Mouse (Mus musculus): ENCODE data around the gene Capn2. TPM values are rescaled to one million over a fixed set of nuclear protein-coding genes. Genes with fewer than 3 reads are reported as not detected.

The Capn2 gene
- polyA plus RNA-seq (2012; ENCODE audit: insufficient read depth, insufficient read length, missing spikeins) = 132 and 135 TPM in 2 replicates

DNA sequence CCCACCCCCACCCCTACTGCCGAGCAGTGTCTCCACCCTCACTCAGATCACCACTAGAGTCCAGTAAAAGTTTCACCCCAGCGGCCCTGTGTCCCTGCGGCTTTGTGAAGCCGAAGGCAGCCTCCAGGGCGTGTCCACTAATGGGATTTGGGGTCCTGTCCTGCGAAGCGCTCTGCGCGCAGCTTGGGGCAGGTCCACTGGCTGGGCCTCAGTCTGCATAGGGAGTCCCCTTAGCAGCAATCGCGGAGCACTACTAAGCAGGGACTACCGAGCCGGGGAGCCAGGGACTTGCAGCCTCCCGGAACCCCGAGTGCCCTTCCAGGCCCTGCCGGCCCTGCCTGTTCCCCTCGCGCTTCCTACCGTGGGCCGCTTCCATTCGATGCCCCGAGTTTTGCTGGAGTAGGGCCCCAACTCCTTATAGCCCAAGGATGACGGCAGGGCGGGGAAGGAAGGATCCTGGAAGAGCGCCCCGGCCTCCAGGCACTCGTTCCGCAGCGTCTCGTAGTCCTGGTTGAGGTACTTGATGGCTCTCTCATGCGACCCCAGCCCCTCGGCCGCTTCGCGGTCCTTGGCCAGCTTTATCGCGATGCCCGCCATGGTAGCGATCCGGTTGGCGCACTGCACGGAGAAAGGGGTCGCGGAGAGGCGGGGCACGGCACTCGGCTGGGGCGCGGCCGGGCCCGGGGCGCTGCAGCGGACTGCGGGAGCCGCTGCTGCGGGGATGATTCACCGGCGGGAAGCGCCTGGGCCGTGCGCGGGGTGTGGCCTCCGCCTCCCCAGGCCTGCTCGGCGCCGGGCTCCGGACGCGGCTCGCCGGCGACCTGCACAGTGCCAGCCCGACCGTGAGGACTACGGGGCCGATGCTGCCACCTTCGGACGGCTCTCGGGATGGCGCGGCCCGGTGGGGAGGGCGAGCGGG is at the start of gene Capn2:
TSS of gene Capn2 (minus strand) at position 851 of the 919 bp plus-strand sequence.
- peaks cover 56% of the 10 kb centered on the region for H3K4me1 ChIP-seq (ENCODE audit: control insufficient read depth, insufficient read depth, low read length)
- H3K4me3 ChIP-seq (ENCODE audit: insufficient read depth, low read length) = peak within 1 kb of the TSS; percentile 95
- H3K27ac ChIP-seq (ENCODE audit: insufficient read depth, low read depth, low read length) = peak within 1 kb of the TSS; percentile 43
- TF ChIP-seq POLR2A (IDR thresholded peaks at IDR 0.05; ENCODE audit: borderline replicate concordance, low read depth, low read length) (no peak), CTCF (IDR thresholded peaks at IDR 0.05; ENCODE audit: low read depth, low read length) (peak; percentile 23; the same call in 1 of the 2 replicates)

- peaks cover 23% of the 10 kb centered on the region for H3K4me1 ChIP-seq (ENCODE audit: control insufficient read depth, insufficient read depth, low read length)
- H3K27ac ChIP-seq (ENCODE audit: insufficient read depth, low read depth, low read length) = no peak overlapping the region
- TF ChIP-seq CTCF (IDR thresholded peaks at IDR 0.05; ENCODE audit: low read depth, low read length) (no peak), POLR2A (IDR thresholded peaks at IDR 0.05; ENCODE audit: borderline replicate concordance, low read depth, low read length) (no peak)
- no peak overlapping the region for H3K4me3 ChIP-seq (ENCODE audit: insufficient read depth, low read length)
Observed at GRCm38 (mm10) chr1:182565351-182565835, 48.0 kb upstream of the Capn2 start.

GRCm38 (mm10) chr1:182564408-182565120 is 47.2 kb upstream of the Capn2 start, which contains the start of gene Capn8:
TSS of gene Capn8 (plus strand) at chr1:182565007.
- no peak for TF ChIP-seq CTCF (IDR thresholded peaks at IDR 0.05; ENCODE audit: low read depth, low read length)
- no peak for TF ChIP-seq POLR2A (IDR thresholded peaks at IDR 0.05; ENCODE audit: borderline replicate concordance, low read depth, low read length)
- Histone ChIP-seq H3K27ac (ENCODE audit: insufficient read depth, low read depth, low read length) (no peak within 1 kb of the TSS), H3K4me1 (ENCODE audit: control insufficient read depth, insufficient read depth, low read length) (peaks cover 24% of the 10 kb centered on the region), H3K4me3 (ENCODE audit: insufficient read depth, low read length) (no peak within 1 kb of the TSS)

DNA sequence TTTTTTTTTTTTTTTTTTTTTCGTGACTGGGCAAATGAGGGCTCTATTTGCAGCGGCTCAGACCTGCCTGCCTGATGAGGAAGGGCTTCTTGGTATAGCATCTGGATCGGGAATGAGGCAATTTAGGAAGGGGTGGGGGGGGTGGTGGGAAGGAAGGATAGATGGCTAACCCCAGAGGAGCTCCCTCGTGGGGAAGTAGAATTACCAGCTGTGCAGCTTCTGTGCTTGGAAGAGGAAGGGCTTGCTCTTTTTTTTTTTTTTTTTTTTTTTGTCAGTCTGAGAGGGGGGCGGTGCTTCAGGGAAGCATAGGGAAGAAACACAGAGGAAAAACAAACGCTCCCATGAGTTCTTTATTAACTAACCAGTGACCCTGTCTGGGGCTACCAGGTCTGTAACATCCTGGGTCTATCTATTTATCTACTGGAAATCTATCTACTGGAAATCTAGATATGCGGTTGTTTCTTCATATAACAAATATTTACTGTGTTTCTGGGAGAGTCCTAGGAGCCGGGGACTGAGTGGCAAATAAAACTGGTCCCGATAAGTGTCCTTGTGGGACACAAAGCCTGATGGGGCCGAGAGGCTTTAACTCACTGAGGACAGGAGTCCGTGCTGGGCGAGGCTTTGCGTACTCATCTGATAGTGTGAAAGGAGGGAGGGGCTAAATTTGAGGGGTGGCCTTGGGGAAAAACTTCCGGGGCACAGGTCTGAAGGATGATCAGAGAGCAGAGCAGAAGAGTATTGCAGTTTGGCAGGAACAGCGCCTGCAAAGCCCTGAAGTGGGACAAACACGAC is 45.4 kb upstream of the Capn2 start:
- H3K27ac ChIP-seq (ENCODE audit: insufficient read depth, low read depth, low read length) = 0 out of 2 replicates have a peak overlapping the region, but pooled peaks have one; percentile 10
- H3K4me1 ChIP-seq (ENCODE audit: control insufficient read depth, insufficient read depth, low read length) = peaks cover 25% of the 10 kb centered on the region
- TF ChIP-seq CTCF (IDR thresholded peaks at IDR 0.05; ENCODE audit: low read depth, low read length) (no peak), POLR2A (IDR thresholded peaks at IDR 0.05; ENCODE audit: borderline replicate concordance, low read depth, low read length) (no peak)
- no peak overlapping the region for H3K4me3 ChIP-seq (ENCODE audit: insufficient read depth, low read length)

- TF ChIP-seq CTCF (IDR thresholded peaks at IDR 0.05; ENCODE audit: low read depth, low read length) = no peak
- TF ChIP-seq POLR2A (IDR thresholded peaks at IDR 0.05; ENCODE audit: borderline replicate concordance, low read depth, low read length) = no peak
- Histone ChIP-seq H3K4me1 (ENCODE audit: control insufficient read depth, insufficient read depth, low read length) (peaks cover 25% of the 10 kb centered on the region), H3K27ac (ENCODE audit: insufficient read depth, low read depth, low read length) (no peak overlapping the region), H3K4me3 (ENCODE audit: insufficient read depth, low read length) (no peak overlapping the region)
Observed at GRCm38 (mm10) chr1:182561945-182562514, 44.6 kb upstream of the Capn2 start.

GRCm38 (mm10) chr1:182560390-182561098 is 43.1 kb upstream of the Capn2 start:
- Histone ChIP-seq H3K4me3 (ENCODE audit: insufficient read depth, low read length) (no peak overlapping the region), H3K27ac (ENCODE audit: insufficient read depth, low read depth, low read length) (no peak overlapping the region), H3K4me1 (ENCODE audit: control insufficient read depth, insufficient read depth, low read length) (peaks cover 25% of the 10 kb centered on the region)
- TF ChIP-seq POLR2A (IDR thresholded peaks at IDR 0.05; ENCODE audit: borderline replicate concordance, low read depth, low read length) (no peak), CTCF (IDR thresholded peaks at IDR 0.05; ENCODE audit: low read depth, low read length) (peak; percentile 86)

GRCm38 (mm10) chr1:182559530-182559929 is 42.1 kb upstream of the Capn2 start:
- Histone ChIP-seq H3K4me1 (ENCODE audit: control insufficient read depth, insufficient read depth, low read length) (peaks cover 25% of the 10 kb centered on the region), H3K27ac (ENCODE audit: insufficient read depth, low read depth, low read length) (no peak overlapping the region), H3K4me3 (ENCODE audit: insufficient read depth, low read length) (no peak overlapping the region)
- TF ChIP-seq POLR2A (IDR thresholded peaks at IDR 0.05; ENCODE audit: borderline replicate concordance, low read depth, low read length) = no peak
- no peak for TF ChIP-seq CTCF (IDR thresholded peaks at IDR 0.05; ENCODE audit: low read depth, low read length)

GRCm38 (mm10) chr1:182558271-182558670 is 40.9 kb upstream of the Capn2 start:
- Histone ChIP-seq H3K4me3 (ENCODE audit: insufficient read depth, low read length) (no peak overlapping the region), H3K27ac (ENCODE audit: insufficient read depth, low read depth, low read length) (no peak overlapping the region), H3K4me1 (ENCODE audit: control insufficient read depth, insufficient read depth, low read length) (peaks cover 22% of the 10 kb centered on the region)
- TF ChIP-seq POLR2A (IDR thresholded peaks at IDR 0.05; ENCODE audit: borderline replicate concordance, low read depth, low read length) (no peak), CTCF (IDR thresholded peaks at IDR 0.05; ENCODE audit: low read depth, low read length) (no peak)

Data from bone marrow macrophage, adult 2 months (primary cell).